Mouse (Mus musculus) brain, adult 10 weeks (tissue): ENCODE results near the gene Kif6. TPM values are rescaled to one million over a fixed set of nuclear protein-coding genes. Genes with fewer than 3 reads are reported as not detected.

Experiments
- polyA plus RNA-seq: library from polyadenylated mRNA; stranded (reverse); fragments of 350-450 nt; fragmentation: Illumina TruSeq; extraction: RNeasy Lipid Tissue Mini Kit (QIAGEN cat#74804); gene quantifications from one replicate; pipeline ENCODE4 v1.2.3, GENCODE M21; 2015; ENCODE audit warnings: low read depth, low replicate concordance

Kif6 gene
- polyA plus RNA-seq = 2.2 TPM

DNA sequence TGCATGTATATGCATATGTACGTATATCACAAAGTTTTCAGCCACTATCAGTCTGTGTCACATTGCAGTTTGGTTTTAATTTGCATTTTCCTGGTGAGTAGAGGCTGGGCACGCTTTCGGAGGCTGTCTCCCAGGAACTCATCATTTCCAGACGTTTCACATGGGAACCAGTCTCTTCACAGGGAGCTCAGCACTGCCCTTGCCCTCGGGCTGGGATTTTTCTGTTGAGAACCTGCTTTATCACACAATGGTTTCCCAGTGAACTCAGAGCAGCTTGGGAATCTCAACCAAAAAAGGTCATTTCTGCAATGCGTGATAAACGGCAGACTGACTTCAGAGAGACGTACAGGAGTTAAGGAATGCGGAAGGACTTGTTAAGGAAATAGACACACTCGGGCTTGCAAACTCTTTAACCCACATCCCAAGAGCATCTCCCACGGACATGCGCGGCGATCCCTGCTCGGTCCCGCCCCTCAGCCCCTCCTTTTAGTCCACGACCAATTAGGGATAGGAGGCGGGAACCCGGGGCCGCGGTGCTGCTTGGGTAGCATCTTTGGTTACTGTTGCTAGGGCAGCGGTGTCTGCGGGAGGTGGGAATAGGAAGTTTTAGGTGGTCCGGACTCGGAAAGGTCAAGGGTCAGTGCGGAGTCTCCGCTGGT lies at the start of gene Kif6:
Kif6 (plus strand) TSS at position 560 of the 659 bp plus-strand sequence.

Other genes with a start within 250 kb of the Kif6 start
- gene Mocs1, start 186.8 kb upstream of the Kif6 start, polyA plus RNA-seq = 5.8 TPM
- 33.8 TPM for gene Daam2, start 50.8 kb upstream of the Kif6 start, polyA plus RNA-seq